Mouse (Mus musculus): ENCODE results near the gene Arid5b.

The Arid5b gene

DNA sequence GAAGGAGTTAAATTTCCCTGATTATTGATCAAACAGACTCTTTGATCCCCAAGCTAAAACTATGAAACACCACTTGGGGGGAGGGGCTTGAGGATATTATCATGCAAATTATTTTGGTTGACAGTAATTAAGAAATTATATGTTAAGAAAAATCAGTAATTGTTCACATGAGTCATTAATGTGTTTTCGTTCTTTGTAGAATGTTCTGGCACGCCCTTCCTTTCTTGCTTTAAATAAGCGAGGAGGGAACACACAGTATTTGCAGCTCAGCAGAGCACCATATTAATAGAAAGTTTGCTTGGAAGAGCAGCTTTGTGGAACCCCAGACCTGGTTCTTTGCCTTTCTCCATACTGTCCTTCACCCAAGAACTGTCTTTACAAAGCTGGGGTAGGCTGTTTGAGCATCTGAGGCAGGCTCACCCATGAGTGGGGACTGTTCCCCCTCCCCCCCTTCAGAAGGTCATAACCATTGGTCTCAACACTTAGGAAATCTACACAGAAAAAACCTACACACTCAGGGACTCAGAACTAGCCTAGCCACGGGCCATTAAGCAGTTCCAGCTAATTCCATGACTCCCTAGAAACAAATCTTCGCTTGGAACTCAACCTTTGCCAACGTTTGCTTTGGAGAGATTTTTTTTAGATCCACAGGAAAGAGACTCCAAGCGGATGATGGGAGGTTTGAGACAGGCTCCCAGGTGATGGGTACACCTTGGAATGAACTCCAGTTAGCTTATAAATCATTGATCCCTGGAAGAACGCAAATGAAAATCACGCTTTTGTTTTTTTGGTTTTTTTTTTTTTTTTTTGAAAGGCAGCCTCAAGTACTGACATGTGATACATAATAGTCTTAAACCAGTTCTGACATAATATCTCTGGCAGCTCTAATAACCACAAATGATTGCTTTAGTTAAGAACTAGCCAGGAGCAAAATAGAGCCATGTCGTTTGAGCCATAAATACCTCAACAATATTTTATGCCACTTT lies 112.5 kb downstream of the Arid5b start:
- DNase-seq (ENCODE audit: extremely low spot score, low read depth, low spot score): no peak

DNA sequence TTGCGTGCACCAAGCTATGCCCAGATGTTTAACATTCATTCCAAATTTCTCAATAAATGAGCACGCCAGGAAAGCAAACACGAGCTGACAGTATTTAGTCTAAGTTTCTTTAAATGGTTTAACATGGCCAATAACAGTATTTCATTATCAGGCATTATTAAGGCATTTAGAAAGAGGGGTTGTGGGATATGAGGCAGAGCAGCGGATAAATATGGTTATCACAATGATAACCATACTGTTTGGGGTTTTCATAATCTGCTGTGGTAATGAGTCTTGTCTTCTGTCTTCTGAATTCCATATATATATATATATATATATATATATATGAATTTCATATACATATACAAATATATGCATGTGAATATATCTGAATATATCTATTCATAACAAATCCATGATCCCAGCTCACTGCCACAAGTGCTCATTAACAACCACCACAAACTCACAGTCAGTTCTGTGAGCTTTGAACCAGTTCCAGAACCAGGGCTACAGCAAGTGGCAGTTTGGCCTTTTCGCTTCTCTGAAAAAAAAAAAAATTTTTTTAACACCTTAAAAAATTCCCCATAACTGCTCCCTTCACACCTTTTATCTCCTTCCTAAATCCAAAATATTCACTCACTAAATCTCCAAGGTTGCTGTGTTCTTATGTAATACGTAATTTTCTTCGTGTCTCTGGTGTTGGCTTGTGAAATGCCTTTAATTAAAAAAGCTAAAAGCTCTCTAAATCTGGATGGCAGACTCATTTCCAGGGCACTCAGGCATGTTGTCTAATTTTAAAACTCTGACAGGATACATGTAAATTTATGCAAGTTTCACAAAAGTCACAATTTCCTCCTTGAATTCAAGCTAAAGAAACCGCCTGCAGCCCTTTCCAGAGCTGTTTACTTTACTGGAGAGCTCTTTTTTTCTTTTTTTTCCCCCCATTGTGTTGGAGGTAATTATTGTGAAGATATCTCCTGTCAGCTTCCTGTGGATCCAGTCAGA lies 113.5 kb downstream of the Arid5b start:
- no peak for DNase-seq (ENCODE audit: extremely low spot score, low read depth, low spot score)

DNA sequence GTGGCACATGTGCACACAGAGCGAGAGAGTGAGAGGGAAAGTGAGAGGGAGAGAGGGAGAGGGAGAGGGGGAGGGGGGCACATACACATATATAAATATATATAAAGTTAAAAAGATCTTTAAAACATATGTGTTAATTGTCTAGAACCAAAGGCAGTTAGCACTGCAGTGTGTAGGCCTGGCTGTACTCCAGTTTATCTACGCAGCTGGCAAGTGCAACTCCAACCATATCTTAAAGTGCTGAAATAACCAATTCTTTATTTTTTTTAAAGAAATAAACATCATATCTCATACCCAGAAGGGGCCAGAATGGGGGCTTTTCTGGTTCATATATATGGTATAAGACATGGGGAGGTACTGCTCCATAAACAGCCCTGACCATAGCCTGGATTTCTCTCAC lies 114.4 kb downstream of the Arid5b start:
- no peak for DNase-seq (ENCODE audit: extremely low spot score, low read depth, low spot score)

DNA sequence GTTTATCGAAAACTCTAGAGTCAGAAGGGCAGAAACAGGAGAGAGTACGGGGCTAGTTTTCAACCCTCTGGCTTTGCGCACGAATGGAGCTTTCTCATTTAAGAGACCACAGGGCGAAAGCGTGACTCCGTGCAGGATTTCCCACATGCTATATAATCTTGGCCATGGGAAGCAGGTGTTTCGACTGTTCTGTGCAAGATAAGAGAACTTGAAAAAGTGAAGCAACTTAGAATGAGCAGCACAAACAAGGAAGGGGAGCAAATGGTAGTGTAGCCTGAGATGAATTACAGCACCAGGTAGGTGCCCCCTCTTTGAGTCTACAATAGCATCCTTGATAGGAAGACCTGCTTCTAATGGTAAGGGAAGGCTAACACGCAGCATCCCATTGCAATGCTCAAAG lies 118.8 kb downstream of the Arid5b start:
- DNase-seq (ENCODE audit: extremely low spot score, low read depth, low spot score): no peak

DNA sequence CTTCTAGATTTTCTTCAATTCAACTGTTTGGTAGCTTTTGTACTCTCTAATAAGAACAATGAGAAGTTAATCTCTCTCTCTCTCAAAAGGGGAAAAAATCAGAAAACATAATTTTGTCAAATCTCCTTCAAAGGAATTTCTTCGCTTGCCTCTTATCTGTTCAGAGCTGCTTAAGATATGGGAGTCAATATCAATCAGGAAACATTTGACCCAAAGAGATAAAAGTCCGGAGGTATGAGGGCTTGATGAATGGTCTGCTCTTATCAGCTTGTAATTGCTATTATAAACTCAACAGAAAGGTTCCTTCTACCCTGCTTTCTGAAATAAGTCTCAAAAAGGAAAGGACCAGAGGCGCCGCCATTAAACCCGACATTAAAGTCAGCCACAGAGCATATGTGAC lies 120.0 kb downstream of the Arid5b start:
- DNase-seq (ENCODE audit: extremely low spot score, low read depth, low spot score): no peak

DNA sequence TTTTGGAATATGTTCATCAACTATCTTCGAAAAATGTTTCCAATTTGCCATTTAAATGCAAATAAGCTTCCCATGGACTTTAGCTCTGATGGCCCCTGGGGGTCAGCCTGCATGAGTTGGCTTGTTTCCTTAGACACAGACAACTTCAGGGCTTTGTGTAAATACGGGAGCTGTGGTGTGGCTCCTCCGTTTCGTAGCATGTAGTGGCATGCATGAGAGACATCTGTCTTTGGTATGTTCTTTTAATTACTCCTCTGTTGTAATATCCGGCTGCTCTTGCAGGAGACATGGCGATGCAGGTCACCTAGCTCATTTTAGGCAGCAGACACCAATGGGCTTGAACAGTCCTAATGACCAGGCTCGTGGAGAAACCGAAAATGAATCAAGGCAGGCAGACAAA lies 121.0 kb downstream of the Arid5b start:
- DNase-seq (ENCODE audit: extremely low spot score, low read depth, low spot score): no peak

DNA sequence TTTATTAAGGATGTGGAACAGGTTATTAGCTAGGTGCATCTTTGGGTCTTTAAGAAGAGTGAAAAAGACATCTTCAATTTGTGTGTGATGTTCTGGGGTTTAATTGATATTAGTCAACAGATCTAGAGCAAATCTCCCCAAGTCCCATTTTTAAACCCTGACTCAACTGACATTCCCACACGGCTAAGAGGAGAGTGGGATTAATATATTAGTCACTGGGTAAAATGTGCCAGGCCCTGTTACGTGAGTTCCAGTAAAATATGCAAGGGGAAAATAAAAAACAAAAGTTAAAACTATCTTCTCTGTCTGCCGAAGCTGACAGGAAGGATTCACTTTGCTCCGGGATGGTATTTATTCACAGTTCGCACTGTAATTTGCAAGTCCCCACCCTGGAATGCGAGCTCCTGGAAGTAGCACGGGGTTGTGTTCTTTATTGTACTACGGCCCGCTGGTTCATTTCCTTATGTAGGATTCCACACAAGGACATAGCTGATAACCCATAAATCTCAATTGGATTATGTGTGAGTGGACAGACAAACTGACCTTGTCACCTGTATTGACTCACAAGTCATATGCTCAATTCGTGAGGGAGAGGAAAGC lies 121.8 kb downstream of the Arid5b start:
- DNase-seq (ENCODE audit: extremely low spot score, low read depth, low spot score): no peak

DNA sequence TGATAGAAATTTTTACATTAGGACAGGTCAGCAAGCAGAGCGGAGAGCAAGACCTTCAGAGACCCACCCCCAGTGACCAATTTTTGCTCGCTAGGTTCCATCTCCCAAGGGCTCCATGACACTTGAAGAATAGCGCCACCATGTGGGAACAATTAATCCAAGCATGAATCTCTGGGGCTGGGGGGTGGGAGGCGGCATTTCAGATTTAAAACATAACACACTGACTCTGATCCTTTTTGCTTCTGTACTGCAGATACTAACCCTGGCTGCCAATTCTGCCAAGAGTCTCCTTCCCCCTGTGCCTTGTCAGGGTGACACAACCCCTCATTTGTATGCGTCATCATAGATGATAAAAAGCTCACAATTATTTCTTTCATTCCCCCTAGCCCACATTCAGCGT lies 122.4 kb downstream of the Arid5b start:
- no peak for DNase-seq (ENCODE audit: extremely low spot score, low read depth, low spot score)

DNA sequence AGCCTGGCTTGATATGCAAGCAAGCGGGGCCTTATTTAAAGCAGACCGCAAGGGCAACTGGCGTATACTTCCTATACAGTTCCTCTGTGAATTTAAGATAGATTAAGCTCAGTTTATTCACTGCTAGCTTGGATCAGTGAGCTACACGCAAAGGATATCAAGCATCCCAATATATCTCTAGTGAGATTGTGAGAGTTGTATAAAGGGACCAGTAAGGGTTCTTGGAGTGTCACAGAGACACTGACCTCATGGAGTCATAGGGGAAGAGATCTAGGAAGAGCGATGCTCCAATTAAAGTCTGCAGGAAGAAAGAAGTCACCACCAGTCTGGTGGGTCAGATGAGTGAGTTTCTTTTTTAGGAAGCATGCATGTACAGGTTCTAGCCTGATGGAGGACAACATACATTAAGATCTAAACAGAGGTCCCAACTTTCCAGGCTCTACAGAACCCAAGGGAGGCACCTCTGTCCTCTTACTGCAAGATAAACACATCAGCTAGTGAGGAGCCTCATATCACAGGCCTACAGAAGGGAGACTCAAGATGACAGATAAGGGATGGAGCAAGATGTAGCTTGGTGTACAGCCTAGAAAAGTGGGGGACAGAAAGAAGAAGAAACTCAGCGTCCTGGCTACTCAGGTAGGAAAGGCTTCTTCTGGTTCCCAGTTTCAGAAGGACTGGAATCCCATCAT lies 123.0 kb downstream of the Arid5b start:
- no peak for DNase-seq (ENCODE audit: extremely low spot score, low read depth, low spot score)

DNA sequence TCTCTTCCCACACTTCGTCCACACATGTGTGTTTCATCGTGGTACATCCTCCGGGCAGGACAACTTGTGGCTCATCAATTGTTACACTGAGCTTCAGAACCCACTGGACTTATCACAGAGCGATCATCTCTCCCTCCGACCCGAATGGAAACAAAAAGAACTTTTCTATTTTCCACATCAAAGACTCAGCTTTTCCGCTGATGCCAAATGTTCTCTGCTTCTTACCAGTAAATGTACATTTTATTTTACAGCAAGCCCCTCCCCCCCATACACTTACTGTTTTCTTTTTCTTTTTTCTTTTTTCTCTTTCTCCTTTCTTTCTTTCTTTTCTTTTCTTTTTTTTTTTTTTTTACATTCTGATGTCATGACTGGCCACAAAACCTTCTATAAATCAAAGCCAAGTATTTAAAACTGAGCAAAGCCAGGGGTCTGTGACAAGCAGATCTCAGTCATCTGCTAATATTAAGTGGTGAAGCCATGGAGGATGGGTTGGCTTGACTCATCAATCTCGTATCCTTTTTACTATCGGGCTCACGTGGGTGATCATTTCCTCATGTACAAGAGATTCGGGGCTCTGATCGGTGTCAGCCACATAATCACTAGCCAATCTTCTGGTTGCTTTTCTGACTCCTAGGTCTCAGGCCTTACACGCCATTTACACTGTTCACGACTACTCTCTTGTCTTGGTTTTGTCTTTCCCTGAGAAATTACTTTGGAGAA lies 124.3 kb downstream of the Arid5b start:
- no peak for DNase-seq (ENCODE audit: extremely low spot score, low read depth, low spot score)

DNA sequence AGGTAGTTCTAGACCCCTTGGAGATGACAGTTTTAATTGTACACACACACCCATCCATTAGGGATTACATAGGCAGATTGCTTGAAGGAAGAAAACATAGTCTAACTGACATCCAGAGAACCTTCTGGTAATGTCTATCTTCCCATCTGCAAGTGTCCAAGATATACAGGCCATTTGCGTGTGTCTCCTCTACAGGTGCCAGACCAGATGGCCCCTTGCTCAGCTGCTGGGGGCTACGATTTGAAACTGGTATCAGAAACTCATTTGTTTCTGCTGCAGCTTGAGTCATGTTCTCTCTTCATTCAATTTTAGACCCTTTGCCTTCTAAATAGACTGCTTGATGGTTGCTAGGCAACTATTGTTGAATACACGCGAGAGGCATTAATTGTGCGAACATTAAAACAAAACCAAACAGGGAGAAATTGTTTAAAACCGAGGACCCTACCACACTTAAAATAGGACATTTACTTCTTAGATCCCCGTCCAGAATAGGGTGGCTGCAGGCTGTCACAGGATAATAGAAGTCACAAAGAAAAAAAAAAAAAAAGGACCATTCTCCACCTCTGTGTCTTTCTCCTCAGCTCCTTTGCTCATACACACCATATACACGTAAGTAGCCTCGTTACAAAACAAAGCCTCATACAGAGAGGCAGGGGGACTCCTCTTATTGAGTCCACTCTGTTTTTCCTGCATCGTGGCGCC lies 125.0 kb downstream of the Arid5b start:
- no peak for DNase-seq (ENCODE audit: extremely low spot score, low read depth, low spot score)

DNA sequence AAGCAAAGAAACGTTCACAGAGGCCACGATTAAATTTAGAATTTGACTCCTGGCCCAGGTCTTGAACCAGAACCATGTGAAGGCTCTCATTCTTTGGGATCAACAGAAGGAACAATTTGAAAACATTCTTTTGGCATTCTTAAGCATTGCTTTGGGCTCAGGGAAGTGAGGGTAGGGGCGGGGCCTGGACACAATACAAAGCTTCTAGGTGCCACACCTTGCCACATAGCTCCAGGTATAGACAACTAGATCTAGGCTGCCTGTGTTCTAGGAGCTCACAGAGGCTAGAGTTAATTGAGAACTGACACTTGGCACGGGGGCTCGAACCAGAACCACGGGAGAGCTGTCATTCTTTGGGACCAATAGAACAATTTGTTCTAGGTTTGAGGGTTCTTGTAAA lies 130.0 kb downstream of the Arid5b start:
- DNase-seq (ENCODE audit: extremely low spot score, low read depth, low spot score): no peak

DNA sequence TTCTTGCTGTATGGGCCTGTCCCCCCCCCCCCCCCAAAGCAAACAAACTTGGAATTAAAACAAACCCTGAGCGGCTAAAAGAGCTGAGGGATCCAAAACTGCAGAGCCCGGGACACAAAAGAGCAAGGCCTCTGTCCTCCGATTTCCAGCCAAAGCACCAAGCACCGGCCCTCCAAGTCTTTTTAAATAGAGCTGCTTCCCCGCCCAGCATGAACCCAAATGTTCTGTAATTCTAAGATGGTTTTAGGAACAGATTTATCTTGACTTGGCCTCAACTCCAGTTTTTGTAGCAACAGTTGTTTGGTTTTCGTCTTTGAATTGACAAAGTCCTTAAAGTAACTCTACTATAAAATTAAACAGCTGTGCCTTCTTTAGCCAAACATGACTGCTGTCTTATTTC lies 130.8 kb downstream of the Arid5b start:
- DNase-seq (ENCODE audit: extremely low spot score, low read depth, low spot score): no peak

DNA sequence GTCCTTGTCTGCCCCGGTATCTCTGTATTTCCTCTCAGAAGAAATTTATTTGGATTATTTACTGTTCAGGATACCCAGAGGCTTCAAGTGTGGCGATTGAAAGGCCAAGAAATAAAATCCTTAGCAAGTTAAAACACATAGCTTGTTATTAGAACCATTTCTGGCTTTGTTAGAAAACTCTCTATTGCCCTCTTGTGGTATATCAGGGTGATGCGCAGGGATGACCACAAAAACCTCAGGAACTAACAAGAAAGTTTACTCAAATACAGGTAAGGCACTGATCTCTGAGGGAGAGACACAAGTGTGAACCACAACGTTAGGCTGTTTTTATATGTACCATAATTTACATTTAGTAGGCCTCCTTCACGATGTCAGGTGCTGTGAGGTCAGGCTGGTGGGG lies 131.7 kb downstream of the Arid5b start:
- no peak for DNase-seq (ENCODE audit: extremely low spot score, low read depth, low spot score)

DNA sequence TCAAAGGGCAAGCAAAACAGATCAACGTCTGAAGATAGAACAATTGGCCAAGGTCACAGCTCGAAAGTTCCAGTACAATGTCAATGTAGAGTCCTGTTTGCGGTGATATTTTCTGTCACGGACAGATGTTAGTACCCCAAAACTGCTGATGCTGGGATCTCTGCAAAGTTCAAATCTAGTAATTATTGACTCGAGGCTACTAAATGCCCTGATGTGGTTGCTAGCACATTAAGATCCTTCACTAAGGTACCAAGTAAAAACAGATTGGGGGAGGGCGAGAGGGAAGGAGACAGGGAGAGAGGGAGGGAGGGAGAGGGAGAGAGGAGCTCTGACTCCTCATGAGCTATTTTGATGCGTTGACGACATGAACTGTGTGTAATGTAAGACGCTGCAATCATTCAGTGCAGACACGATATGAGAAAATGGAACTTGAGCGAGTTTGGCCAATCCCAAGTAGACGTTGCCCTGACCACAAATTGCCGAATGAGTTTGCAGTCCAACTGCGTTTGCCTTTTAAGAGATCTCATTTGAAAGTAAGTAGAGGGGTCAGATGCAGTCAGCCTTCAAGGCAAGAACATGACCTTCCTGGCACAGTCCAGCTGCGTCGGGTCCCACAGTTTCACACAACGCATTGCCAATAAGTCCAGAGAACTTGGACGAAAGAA lies 133.1 kb downstream of the Arid5b start:
- no peak for DNase-seq (ENCODE audit: extremely low spot score, low read depth, low spot score)

DNA sequence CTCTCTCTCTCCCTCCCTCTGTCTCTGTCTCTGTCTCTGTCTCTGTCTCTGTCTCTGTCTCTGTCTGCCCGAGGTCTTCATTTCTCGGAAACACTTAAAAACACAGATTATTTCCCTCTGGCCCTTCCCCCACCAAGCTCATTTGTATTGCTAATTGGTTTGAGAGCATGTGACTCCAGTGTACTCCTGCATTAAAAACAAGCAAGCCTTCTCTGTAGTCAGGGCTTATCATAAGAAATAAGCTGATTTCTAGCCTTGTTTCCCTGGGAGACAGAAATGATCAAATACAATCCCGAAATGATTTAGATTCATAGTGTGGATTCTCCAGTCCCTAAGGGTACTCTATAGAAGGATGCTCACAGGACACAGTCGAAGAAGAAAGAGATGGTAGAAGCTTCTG lies 136.0 kb downstream of the Arid5b start:
- DNase-seq (ENCODE audit: extremely low spot score, low read depth, low spot score): no peak

DNA sequence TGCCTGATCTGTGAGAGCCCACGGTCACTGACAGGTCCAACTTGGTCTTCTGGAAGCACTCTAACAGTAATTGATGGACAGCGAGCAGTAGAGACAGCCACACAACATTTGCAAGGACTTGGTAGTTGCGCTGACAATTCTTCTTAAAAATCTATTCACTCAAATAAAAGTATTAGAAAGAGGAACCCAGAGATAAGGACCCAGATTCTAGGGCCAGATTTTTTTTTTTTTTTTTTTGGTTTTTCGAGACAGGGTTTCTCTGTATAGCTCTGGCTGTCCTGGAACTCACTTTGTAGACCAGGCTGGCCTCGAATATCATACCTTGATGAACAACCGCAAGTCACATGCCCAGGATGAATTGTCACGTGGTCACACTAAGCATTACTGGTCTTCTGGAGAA lies 137.0 kb downstream of the Arid5b start:
- no peak for DNase-seq (ENCODE audit: extremely low spot score, low read depth, low spot score)

DNA sequence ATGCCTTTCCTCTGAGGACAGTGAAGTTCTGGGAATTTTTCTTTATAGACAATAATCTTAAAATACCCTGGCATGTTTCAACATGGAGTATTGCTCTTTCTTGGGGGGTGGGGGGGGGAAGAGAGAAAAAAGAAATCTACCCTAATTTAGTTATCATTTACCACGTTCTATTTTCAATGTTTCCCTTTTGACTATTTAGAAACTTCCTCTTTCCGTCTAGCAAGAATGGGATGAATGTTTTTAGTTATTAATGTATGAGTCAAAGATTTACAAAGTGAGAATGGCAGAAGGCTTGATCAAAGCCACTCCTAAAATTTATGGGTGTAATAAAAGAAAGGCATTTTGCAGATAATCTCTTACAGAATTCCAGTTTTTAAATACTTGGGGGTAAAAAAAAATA lies 137.7 kb downstream of the Arid5b start:
- DNase-seq (ENCODE audit: extremely low spot score, low read depth, low spot score): no peak

DNA sequence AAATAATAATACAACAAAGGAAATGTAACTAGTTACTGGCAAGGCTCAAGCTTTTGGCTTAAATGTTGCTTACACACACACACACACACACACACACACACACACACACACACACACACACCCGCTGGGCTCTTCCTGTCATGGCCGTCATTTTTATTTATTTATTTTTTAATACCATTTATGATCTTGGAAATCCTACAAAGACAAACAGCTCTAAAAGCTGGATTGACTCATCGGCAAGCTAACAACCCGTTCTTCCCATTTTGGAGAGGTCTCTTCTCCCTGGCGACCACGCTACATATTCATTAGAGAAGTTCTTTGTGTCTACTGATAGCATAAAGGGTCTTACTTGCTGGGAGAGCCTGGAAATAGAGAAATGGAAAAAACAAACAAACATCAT lies 138.2 kb downstream of the Arid5b start:
- DNase-seq (ENCODE audit: extremely low spot score, low read depth, low spot score): no peak
